Mouse (Mus musculus): ENCODE results near the gene Troap.

GRCm38 (mm10) chr15:99116539-99116938, 42.2 kb downstream of the Troap start:
- TF ChIP-seq CTCF (IDR thresholded peaks at IDR 0.05; ENCODE audit: extremely low read depth, insufficient read length, insufficient replicate concordance, low read depth, low read length) (no peak), POLR2A (IDR thresholded peaks at IDR 0.05; ENCODE audit: low read depth, low read length) (no peak)
